Comparison of ENCODE assay signal across 14 mouse cellular contexts in genomic region chr10:80911354-80911753, GRCm38 (mm10). TPM values are rescaled to one million over a fixed set of nuclear protein-coding genes. Genes with fewer than 3 reads are reported as not detected.
"Had no signal": no experiment of that assay in that cellular context is flagged by ENCODE, and none has a peak within 500 bp of the region (broad histone marks: within the 10 kb centered on the region; RNA-seq: fewer than 3 reads in every experiment).

No protein-coding gene starts in this region.

- H3K27ac ChIP-seq: layer of hippocampus, adult 2 months; liver, embryonic 13.5 days; lung, embryonic 15.5 days; midbrain, embryonic 12.5 days; stomach, postnatal 0 days had no signal

- ATAC-seq: liver, postnatal 0 days; midbrain, embryonic 16.5 days had no signal

- DNase-seq: kidney, postnatal 10 days; kidney, postnatal 4 days; liver; liver, embryonic 13.5 days; liver, postnatal 0 days; right cerebral cortex, adult 18-20 months; right cerebral cortex, postnatal 25 days; thymus, postnatal 14 days had no signal

- H3K9ac ChIP-seq: liver, embryonic 13.5 days; liver, postnatal 0 days; lung, embryonic 15.5 days; midbrain, embryonic 12.5 days had no signal

- H3K27me3 ChIP-seq: liver, embryonic 13.5 days; lung, embryonic 15.5 days; midbrain, embryonic 12.5 days had no signal

- H3K9me3 ChIP-seq: liver, embryonic 13.5 days; lung, embryonic 15.5 days; midbrain, embryonic 12.5 days had no signal

- H3K4me3 ChIP-seq: layer of hippocampus, adult 2 months; liver, embryonic 13.5 days; lung, embryonic 15.5 days; midbrain, embryonic 12.5 days had no signal

- H3K4me2 ChIP-seq: liver, embryonic 13.5 days; lung, embryonic 15.5 days; midbrain, embryonic 12.5 days had no signal

RNA-seq across cellular contexts. Expression of gene Tmprss9, which starts 39.7 kb away (rescaled TPM):
- total RNA-seq: megakaryocyte-erythroid progenitor cell, adult 5-6 weeks had no signal
- polyA plus RNA-seq: lung, embryonic 15.5 days had no signal
